Mouse (Mus musculus): Measurements from ENCODE around the gene Stk32b. TPM values are rescaled to one million over a fixed set of nuclear protein-coding genes. Genes with fewer than 3 reads are reported as not detected.

The Stk32b gene
- polyA plus RNA-seq, 1 experiment from 2014 or later: 7.2 TPM

GRCm38 (mm10) chr5:37419028-37419427, 297.9 kb downstream of the Stk32b start:
- 93% methylated on average over 6 of the region's 6 CpGs for WGBS
- H3K4me1 ChIP-seq: no peaks in the 10 kb centered on the region
- H3K9me3 ChIP-seq: no peaks in the 10 kb centered on the region
- H3K36me3 ChIP-seq: peaks cover 71% of the 10 kb centered on the region
- H3K4me3 ChIP-seq: no peak overlapping the region
- H3K27ac ChIP-seq: no peak overlapping the region
- no peak for ATAC-seq (ENCODE audit: low FRiP score, low read depth)
- H3K27me3 ChIP-seq: no peaks in the 10 kb centered on the region
- no peak overlapping the region for H3K9ac ChIP-seq
- no peak overlapping the region for H3K4me2 ChIP-seq (replicated peaks)

Other genes starting within 250 kb of the Stk32b start
- 109 and 118 TPM in 2 replicates for gene Cytl1, start 18.3 kb upstream of the Stk32b start, polyA plus RNA-seq (2015; fragmentation: Nextera tagmentation; extraction: Ambion mirVana)
- gene Msx1, start 107.4 kb upstream of the Stk32b start, polyA plus RNA-seq (2015; fragmentation: Nextera tagmentation; extraction: Ambion mirVana): 272 and 338 TPM in 2 replicates

All from limb, embryonic 13.5 days (tissue).